Mouse (Mus musculus) embryonic stem cell, embryonic (primary cell): ENCODE data around the gene Pde4a.

Experiments
- CTCF ChIA-PET, 4 experiments: fragments of 300-600 bp in 2 of 4; fragments of 350-600 bp in 2 of 4; sonication (Branson Sonifier 250); formaldehyde crosslinking; loops; one replicate each; lab custom pipeline; 2022; ENCODE audit warnings: inconsistent platforms in 2 of 4; lab: Charles Lee
- POLR2A ChIA-PET, 4 experiments: fragments of 300-600 bp in 2 of 4; fragments of 350-600 bp in 2 of 4; sonication (Branson Sonifier 250); formaldehyde crosslinking; loops; one replicate each; lab custom pipeline; 2022; ENCODE audit warnings: antibody characterized with exemption in 4 of 4, inconsistent platforms in 1 of 4; lab: Charles Lee

The Pde4a gene

DNA sequence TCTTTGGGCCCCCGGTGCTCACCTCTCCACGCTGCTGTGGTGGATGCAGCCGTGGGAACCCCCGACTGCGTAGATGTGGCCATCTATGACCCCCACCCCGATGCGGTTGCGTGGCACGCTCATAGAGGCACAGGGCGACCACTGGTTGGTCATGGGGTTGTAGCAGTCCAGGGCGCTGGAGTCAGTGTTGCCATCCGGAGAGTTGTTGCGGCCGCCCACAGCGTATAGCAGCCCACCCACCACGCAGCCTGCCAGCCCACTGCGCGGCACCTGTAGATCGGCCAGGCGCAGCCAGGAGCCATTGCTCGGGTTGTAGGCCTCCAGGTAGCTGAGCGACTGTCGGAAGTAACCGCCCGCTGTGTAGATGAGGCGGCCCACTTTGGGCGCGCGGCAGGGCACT, 67.9 kb downstream of the Pde4a start:
- ChIA-PET CTCF (interaction anchor here in 3 of 4 experiments (0.6 to 1.6 kb wide), 8 partner anchors 9 to 72 kb away, joined by 3 to 8 read pairs (median 4); no protein-coding TSS in a partner anchor), POLR2A (interaction anchor here (0.6 to 2.3 kb wide), 13 partner anchors 8 to 176 kb away, joined by 3 to 27 read pairs (median 6); partner anchors contain the start of genes Cdkn2d (in 2 of the 4), Gm38431 (in 1 of the 4), Kri1 (in 1 of the 4) and Raver1 (in 1 of the 4))

GRCm38 (mm10) chr9:21233805-21234204, 68.3 kb downstream of the Pde4a start:
- ChIA-PET CTCF (interaction anchor here (0.5 to 1.6 kb wide), 9 partner anchors 10 to 97 kb away, joined by 3 to 8 read pairs (median 4); no protein-coding TSS in a partner anchor), POLR2A (interaction anchor here (0.6 to 2.3 kb wide), 16 partner anchors 9 to 176 kb away, joined by 3 to 27 read pairs (median 5); partner anchors contain the start of genes Cdkn2d (in 2 of the 4), Gm38431 (in 1 of the 4), Kri1 (in 1 of the 4) and Raver1 (in 1 of the 4))

DNA sequence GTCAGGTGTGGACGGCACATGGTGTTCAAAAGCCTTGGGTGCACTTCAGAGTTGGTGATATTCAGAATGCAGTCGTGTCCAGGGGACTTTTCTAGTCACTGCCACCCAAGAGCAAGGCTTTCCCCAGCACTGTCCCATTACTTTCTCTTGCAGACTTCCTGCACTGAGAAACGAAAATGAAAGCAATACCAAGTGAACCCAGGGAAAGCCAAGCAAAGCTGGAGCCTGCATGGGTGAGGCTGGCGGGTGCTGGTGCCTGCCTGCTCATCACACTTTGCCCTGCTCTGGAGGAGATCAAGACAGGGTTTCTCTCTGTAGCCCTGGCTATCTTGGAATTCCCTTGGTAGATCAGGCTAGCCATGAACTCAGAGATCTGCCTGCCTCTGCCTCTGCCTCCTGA, 69.8 kb downstream of the Pde4a start:
- POLR2A ChIA-PET, result interaction anchor here in 3 of 4 experiments (0.6 to 11.6 kb wide), 6 partner anchors 10 to 166 kb away, joined by 3 to 223 read pairs (median 5); partner anchors contain the start of gene Cdkn2d (in 1 of the 3)
- CTCF ChIA-PET, result no interaction called here

DNA sequence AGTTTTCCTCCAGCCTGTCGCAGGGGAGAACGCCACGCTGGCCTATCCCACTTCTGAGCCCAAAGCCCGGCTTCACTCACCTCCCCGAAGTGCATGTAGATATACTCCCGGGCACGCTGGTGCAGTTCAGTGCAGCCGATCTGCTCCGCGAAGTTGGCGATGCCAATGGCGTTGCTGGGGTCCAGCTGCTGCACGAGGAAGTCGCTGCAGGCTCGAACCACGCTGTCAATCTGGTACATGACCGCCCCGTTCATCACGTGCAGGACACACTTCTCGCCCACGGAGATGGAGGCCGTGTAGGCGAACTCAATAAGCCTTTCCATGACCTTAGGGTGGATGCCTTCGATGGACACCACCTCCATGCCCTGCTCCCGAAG, 71.5 kb downstream of the Pde4a start:
- CTCF ChIA-PET, result interaction anchor here (0.6 to 3.2 kb wide), 16 partner anchors 9 to 120 kb away, joined by 3 to 17 read pairs (median 4); partner anchors contain the start of genes Cdkn2d (in 1 of the 4) and Kri1 (in 1 of the 4)
- POLR2A ChIA-PET, result interaction anchor here (0.5 to 11.6 kb wide), 32 partner anchors 8 to 359 kb away, joined by 3 to 223 read pairs (median 6); partner anchors contain the start of genes Atg4d (in 3 of the 4), Cdkn2d (in 2 of the 4), Ap1m2 (in 1 of the 4) and Carm1 (in 1 of the 4)

- POLR2A ChIA-PET, result interaction anchor here (0.5 to 11.6 kb wide), 43 partner anchors 8 to 359 kb away, joined by 3 to 223 read pairs (median 5); partner anchors contain the start of genes Atg4d (in 3 of the 4), Cdkn2d (in 2 of the 4), Ap1m2 (in 1 of the 4) and Carm1 (in 1 of the 4)
- CTCF ChIA-PET, result interaction anchor here (0.5 to 3.2 kb wide), 20 partner anchors 9 to 260 kb away, joined by 3 to 17 read pairs (median 4); partner anchors contain the start of genes Cdkn2d (in 1 of the 4) and Kri1 (in 1 of the 4)
These were observed 72.0 kb downstream of the Pde4a start for GRCm38 (mm10) chr9:21237368-21238003.

- ChIA-PET CTCF (interaction anchor here in 3 of 4 experiments (0.5 to 3.2 kb wide), 14 partner anchors 12 to 259 kb away, joined by 3 to 17 read pairs (median 4); partner anchors contain the start of gene Cdkn2d (in 1 of the 3)), POLR2A (interaction anchor here (0.5 to 11.6 kb wide), 40 partner anchors 8 to 360 kb away, joined by 3 to 223 read pairs (median 5); partner anchors contain the start of genes Atg4d (in 3 of the 4), Cdkn2d (in 2 of the 4), Ap1m2 (in 1 of the 4) and Carm1 (in 1 of the 4))
These were observed 72.7 kb downstream of the Pde4a start for GRCm38 (mm10) chr9:21238004-21238732.

DNA sequence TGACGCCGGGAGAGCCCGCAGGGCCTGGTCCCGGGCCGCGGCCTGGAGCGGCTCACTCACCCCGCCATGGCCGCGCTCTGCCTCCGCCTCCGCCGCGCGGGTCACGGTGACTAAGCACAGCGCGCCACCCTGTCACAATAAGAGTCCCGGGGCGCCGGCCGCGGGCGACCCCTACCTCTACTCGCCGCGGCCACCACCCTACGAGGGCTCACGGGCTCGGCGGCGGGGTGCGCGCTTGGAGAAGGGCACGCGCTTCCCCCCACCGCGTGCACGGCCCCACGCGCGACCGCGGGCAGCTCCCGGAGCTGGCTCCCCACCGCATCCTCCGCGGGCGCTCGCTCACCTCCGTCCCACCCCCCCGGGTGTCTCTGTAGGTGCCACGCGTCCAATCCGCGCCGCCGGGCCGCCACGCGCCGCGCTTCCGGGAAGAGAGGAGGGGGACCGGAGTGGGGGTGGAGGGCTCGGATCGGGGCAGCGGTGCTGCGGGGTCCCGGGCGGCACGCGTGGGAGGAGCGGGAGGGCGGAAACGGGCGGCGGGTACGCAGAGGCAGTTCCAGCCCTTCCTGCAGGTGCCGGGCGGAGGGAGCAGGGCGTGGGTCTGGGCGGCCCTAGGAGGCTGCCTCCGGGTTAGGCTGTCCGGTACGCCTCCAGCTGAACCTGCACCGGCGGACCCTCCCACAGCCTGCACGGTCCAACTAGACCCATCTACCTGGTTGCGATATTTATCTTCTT, 73.4 kb downstream of the Pde4a start, which contains the start of gene Keap1:
Gene Keap1 (minus strand): TSS at position 629 of the 732 bp plus-strand sequence.
- ChIA-PET POLR2A (interaction anchor here (0.6 to 11.6 kb wide), 40 partner anchors 9 to 593 kb away, joined by 3 to 223 read pairs (median 5); partner anchors contain the start of genes Atg4d (in 3 of the 4), Cdkn2d (in 2 of the 4), Kri1 (in 2 of the 4) and Ap1m2 (in 1 of the 4)), CTCF (interaction anchor here in 3 of 4 experiments (0.5 to 4.1 kb wide), 13 partner anchors 13 to 118 kb away, joined by 3 to 36 read pairs (median 4); partner anchors contain the start of gene Cdkn2d (in 2 of the 3))

- ChIA-PET CTCF (interaction anchor here in 3 of 4 experiments (0.5 to 4.1 kb wide), 9 partner anchors 13 to 118 kb away, joined by 3 to 36 read pairs (median 3); partner anchors contain the start of gene Cdkn2d (in 1 of the 3)), POLR2A (interaction anchor here (0.6 to 11.6 kb wide), 24 partner anchors 10 to 592 kb away, joined by 3 to 223 read pairs (median 4); partner anchors contain the start of genes Atg4d (in 2 of the 4), Cdkn2d (in 2 of the 4), Kri1 (in 2 of the 4) and Gm38431 (in 1 of the 4))
These were observed 73.9 kb downstream of the Pde4a start for GRCm38 (mm10) chr9:21239465-21239848.

GRCm38 (mm10) chr9:21241343-21241742, 75.8 kb downstream of the Pde4a start:
- ChIA-PET CTCF (interaction anchor here (0.5 to 4.1 kb wide), 36 partner anchors 8 to 324 kb away, joined by 3 to 36 read pairs (median 4); partner anchors contain the start of genes Atg4d (in 1 of the 4), Qtrt1 (in 1 of the 4) and Slc44a2 (in 1 of the 4)), POLR2A (interaction anchor here (0.5 to 11.6 kb wide), 24 partner anchors 9 to 546 kb away, joined by 3 to 223 read pairs (median 4); partner anchors contain the start of genes Atg4d (in 2 of the 4), Cdkn2d (in 2 of the 4), Kri1 (in 1 of the 4) and Tmed1 (in 1 of the 4))

DNA sequence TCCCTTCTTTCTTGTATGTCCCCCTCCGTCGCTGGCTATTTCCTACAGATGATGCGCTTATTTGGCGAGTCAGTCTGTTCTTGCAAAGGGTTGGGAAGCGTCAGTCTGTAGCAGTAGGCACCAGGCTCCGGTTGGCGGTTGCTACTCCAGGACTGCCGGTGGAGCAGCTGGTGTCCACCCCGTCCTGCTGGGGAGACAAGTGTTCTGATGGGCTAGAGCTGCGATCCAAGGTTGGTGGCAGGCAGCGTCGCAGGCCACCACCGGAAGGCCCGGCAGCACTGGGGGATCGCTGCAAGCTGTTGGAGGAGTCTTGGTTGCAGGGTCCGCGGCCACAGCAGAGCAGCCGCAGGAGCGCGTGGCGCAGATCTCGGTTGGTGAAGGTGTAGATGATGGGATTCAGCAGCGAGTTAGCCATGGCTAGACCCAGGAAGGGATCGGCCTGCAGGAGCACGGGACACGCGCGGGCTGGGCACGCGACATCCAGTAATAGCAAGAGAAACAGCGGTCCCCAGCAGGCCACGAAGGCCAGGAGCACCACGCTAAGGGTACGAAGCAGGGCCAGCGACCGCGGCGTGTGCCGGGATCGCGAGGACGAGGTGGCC, 78.4 kb downstream of the Pde4a start:
- CTCF ChIA-PET, result interaction anchor here in 2 of 4 experiments (0.6 to 2.5 kb wide), 4 partner anchors 12 to 113 kb away, joined by 4 to 7 read pairs (median 6); no protein-coding TSS in a partner anchor
- POLR2A ChIA-PET, result interaction anchor here in 3 of 4 experiments (0.9 to 11.6 kb wide), 7 partner anchors 15 to 22 kb away, joined by 3 to 223 read pairs (median 5); partner anchors contain the start of gene Atg4d (in 2 of the 3)

DNA sequence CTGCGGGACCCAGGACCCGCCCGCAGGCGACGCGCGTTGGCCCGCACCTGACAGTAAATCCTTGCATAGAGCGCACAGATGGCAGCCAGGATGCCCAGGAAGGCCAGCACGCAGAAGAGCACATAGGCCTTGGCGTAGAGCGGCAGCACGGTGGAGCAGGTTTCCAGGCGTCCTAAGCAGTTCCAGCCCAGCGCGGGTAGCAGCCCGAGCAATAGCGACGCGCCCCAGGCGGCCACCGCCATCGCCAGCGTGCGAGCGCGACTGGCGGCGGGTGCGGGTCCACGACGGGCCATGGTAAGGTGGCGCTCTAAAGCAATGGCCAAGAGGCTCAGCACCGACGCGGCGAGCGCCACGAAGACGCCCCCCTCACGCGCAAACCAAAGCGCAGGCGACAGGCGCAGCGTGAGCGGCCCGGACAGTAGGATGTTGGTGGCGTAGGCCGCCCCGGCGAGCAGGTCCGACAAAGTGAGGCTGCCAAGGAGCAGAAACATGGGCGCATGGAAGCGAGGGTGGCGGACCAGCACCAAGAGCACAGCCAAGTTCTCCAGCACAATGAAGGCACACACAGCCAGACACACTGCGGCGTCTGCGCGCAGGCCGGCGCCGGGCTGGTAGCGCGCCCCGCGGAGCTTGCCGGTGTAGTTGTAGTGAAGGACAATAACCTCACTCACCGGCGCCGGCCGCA, 79.1 kb downstream of the Pde4a start:
- ChIA-PET POLR2A (interaction anchor here in 3 of 4 experiments (0.6 to 11.6 kb wide), 23 partner anchors 10 to 367 kb away, joined by 3 to 223 read pairs (median 4); partner anchors contain the start of genes Atg4d (in 2 of the 3), Cdkn2d (in 2 of the 3), Carm1 (in 1 of the 3) and Gm38431 (in 1 of the 3)), CTCF (interaction anchor here (0.5 to 2.5 kb wide), 12 partner anchors 11 to 312 kb away, joined by 3 to 6 read pairs (median 4); partner anchors contain the start of gene Atg4d (in 1 of the 4))

DNA sequence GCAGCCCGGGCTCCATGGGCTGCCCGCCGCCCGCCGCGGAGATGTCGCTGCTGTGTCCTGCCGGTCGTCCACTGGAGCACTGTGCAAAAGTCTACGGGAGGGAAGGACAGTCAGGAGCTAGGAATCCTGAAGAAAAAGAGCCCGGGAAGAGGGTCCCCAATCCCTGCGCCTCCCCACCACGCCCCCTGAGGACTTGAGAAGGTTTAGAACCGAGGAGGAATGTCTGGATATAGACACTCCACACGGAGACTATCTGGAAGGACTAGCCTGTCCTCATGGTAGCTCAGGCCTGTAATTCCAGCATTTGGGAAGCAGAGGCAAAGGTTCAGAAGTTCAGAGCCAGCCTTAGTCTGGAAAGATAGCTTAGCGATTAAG, 79.6 kb downstream of the Pde4a start:
- CTCF ChIA-PET, result interaction anchor here (0.5 to 2.5 kb wide), 13 partner anchors 11 to 311 kb away, joined by 3 to 6 read pairs (median 3); partner anchors contain the start of gene Atg4d (in 1 of the 4)
- POLR2A ChIA-PET, result interaction anchor here in 3 of 4 experiments (0.6 to 11.6 kb wide), 23 partner anchors 8 to 871 kb away, joined by 3 to 223 read pairs (median 4); partner anchors contain the start of genes Cdkn2d (in 2 of the 3), Atg4d (in 1 of the 3), Carm1 (in 1 of the 3) and Gm38431 (in 1 of the 3)

- CTCF ChIA-PET, result interaction anchor here in 2 of 4 experiments (0.5 to 0.7 kb wide), 2 partner anchors 9 to 56 kb away, joined by 3 to 9 read pairs; no protein-coding TSS in a partner anchor
- POLR2A ChIA-PET, result interaction anchor here in 3 of 4 experiments (0.5 to 11.6 kb wide), 8 partner anchors 18 to 367 kb away, joined by 3 to 223 read pairs (median 4); partner anchors contain the start of genes Angptl6 (in 1 of the 3), Atg4d (in 1 of the 3), Cdkn2d (in 1 of the 3) and Ppan (in 1 of the 3)
These were observed 80.8 kb downstream of the Pde4a start for GRCm38 (mm10) chr9:21246342-21246741.

DNA sequence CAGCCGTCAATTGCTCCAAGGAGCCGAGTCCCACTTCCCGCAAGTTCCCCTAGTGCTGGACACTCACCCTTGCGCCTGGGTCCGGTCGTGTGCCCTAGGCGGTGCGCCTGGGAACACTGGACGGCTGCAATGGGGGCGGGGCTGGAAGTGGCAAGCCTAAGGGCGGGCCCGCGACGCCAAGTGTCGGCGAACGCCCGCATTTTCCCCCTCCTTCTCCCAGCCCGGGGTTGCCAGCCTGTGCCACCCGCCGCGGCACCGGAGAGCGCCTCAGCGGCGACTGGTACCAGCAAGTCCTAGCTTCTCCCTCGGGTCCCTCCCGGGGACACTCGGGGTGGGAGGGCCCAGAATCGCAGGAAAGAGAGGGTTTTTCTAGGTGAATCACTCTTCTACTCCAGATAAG, 82.8 kb downstream of the Pde4a start, which contains the start of gene S1pr5:
Gene S1pr5 (minus strand): TSS at position 118 of the 400 bp plus-strand sequence.
- ChIA-PET CTCF (no interaction called here), POLR2A (interaction anchor here in 1 of 4 experiments (0.7 to 1.8 kb wide), 3 partner anchors 10 to 25 kb away, joined by 3 to 4 read pairs (median 3); no protein-coding TSS in a partner anchor)
